Mouse (Mus musculus) layer of hippocampus, postnatal 14 days (tissue): ENCODE results near the gene Olfr1293-ps. TPM values are rescaled to one million over a fixed set of nuclear protein-coding genes. Genes with fewer than 3 reads are reported as not detected.

Source experiments
- DNase-seq, 2 experiments: peaks; one replicate each; pipeline ENCODE4 v3.0.0; 2021 to 2022; ENCODE audit warnings: low spot score in 2 of 2, mixed read lengths in 1 of 2
- long read RNA-seq, 2 experiments: library from polyadenylated mRNA; stranded (forward); transcript quantifications; one replicate each; pipeline ENCODE4 v2.0.0; 2021
- total RNA-seq, 2 experiments: library from RNA; stranded (reverse); gene quantifications; 2 replicates each; pipeline ENCODE4 v1.2.3; 2021

Gene Olfr1293-ps
- total RNA-seq: not detected
- long read RNA-seq, experiment 1: 0 reads
- long read RNA-seq, experiment 2: 0 reads

DNA sequence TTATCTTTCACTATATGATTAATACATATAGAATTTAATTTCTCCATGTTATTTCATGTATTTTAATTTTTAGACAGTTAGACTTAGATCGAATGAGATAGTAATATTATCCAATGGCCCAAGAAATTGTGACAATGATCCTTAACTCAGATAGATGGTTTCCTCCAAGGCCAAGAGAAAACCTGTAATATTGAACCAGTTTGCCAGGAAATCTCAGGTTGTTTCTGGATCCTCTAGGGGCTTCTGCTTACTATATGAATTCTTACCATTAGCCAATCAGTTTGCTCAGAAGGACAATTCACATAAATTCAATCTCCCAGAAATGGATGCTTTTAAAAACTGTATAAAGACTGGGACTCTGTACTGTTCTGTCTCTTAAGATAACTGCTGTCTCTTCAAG, at the start of gene Olfr1293-ps:
Gene Olfr1293-ps (plus strand): TSS at position 301 of the 400 bp plus-strand sequence.
- DNase-seq: no peak

DNA sequence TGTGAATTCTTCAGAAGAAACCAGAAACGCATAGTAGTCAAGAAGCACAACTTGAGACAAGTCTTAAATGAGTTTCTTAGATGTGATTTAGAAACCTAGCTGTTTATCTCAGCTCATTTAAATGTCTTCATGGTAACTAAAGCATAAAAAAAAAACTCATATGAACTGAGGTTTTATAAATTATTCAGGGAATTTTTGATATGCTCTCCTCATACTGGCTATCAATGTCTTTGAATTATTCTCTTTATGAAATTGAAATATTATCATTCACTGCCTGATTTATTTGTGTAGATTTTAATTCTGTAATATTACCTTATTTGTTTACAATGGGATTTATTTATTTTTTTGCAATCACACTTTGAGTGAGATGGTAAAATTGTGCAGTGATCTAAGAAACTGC, 44.5 kb upstream of the Olfr1293-ps start, which contains the start of gene Olfr1289:
Gene Olfr1289 (plus strand): TSS at position 301 of the 400 bp plus-strand sequence.
- no peak for DNase-seq

DNA sequence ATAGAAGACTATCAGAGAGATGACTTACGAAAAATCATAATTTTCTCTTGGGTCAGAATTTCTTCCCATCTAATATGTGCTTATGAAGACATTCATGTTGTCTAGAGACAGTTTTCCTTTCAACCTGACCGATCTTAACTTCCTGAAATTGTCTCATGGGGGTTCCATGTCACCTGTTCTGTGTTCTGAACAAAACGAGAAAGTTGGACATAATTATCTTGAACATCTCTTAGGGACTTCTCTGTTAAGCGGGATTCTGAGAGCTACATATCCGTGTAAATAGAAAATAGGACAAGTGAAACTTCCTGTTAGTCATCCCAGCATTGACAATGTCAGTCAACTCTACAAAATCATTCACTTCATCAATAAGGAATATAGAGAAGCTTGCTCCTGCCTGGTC, 31.3 kb upstream of the Olfr1293-ps start, which contains the start of gene Olfr1290:
Gene Olfr1290 (minus strand): TSS at position 101 of the 400 bp plus-strand sequence.
- DNase-seq: no peak

DNA sequence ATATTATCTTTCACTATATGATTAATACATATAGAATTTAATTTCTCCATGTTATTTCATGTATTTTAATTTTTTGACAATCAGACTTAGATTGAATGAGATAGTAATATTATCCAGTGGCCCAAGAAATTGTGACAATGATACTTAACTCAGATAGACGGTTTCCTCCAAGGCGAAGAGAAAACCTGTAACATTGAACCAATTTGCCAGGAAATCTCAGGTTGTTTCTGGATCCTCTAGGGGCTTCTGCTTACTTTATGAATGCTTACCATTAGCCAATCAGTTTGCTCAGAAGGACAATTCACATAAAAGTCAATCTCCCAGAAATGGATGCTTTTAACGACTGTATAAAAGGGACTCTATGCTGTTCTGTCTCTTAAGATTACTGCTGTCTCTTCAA, 28.1 kb upstream of the Olfr1293-ps start, which contains the start of gene Olfr1291-ps1:
Gene Olfr1291-ps1 (plus strand): TSS at position 301 of the 400 bp plus-strand sequence.
- DNase-seq: no peak

DNA sequence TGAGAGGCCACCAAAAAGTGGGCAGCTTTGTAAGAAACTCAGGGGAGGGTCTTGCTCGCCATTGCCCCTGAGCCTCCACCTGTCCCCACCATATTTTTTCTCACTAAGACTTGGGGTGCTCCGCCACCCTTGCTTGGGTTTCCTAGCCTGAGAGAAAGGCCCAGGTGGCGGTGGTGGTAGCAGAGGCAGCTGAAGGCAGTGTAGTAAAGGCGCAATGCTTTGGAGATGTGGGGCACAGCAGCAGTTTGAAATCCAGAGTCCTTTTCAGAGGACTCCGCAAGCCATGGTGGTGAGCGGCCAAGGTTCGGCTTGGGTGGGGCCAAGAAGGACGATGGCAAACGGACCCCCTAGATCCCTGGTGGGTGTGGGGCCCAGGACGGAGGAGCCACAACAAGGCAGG, 7.6 kb upstream of the Olfr1293-ps start:
- DNase-seq: no peak

DNA sequence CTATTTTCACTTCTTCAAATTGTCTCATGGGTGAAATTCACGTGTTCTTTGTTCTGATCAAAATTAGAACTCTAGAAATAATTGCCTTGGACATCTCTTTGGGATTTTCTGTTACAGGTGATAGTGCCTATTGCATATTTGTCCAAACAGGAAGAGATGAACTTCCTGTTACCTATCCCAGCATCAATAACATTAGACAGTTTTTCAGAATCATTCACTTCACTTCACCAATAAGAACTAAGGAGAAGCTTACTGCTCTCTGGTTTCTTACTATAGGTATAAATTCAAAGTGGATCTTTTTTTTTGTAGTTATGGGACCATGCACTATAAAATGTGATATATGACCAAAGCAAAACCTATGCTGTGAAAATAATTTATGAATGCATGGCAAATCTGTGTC, 15.2 kb downstream of the Olfr1293-ps start, which contains the start of gene Olfr1294:
Gene Olfr1294 (minus strand): TSS at position 101 of the 400 bp plus-strand sequence.
- DNase-seq: no peak

DNA sequence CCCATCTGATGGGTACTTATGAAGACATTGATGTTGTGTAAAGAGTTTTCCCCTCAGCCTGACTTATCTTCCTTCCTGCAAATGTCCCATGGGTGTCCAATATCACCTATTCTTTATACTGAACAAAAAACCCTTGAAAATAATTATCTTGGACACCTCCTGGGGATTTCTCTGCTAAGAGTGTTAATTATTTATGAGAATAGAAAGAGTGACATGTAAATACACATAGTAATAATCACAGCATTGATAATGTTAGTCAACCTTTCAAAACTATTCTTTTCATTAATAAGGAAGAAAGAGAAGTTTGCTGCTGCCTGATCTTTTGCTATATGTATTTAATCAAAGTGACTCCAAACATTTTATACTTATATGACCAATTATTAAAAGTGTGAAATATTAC, 44.6 kb downstream of the Olfr1293-ps start, which contains the start of gene Olfr1295:
Gene Olfr1295 (minus strand): TSS at position 101 of the 400 bp plus-strand sequence.
- no peak for DNase-seq

Other genes starting within 250 kb of the Olfr1293-ps start
- not detected for gene Olfr1278, start 235.1 kb upstream of the Olfr1293-ps start, total RNA-seq
- gene Olfr1279, start 224.6 kb upstream of the Olfr1293-ps start, total RNA-seq: not detected
- gene Olfr1280, start 211.2 kb upstream of the Olfr1293-ps start, total RNA-seq: not detected
- not detected for gene Olfr1281, start 198.7 kb upstream of the Olfr1293-ps start, total RNA-seq
- not detected for gene Olfr1282, start 189.1 kb upstream of the Olfr1293-ps start, total RNA-seq
- not detected for gene Olfr1283, start 158.4 kb upstream of the Olfr1293-ps start, total RNA-seq
- gene Olfr1284, start 149.7 kb upstream of the Olfr1293-ps start, total RNA-seq: not detected
- gene Olfr1286, start 102.1 kb upstream of the Olfr1293-ps start, total RNA-seq: not detected
- not detected for gene Olfr1287, start 76.1 kb upstream of the Olfr1293-ps start, total RNA-seq
- not detected for gene Olfr1288, start 51.1 kb upstream of the Olfr1293-ps start, total RNA-seq
- gene Olfr1289, start 44.4 kb upstream of the Olfr1293-ps start, total RNA-seq: not detected
- gene Olfr1290, start 31.4 kb upstream of the Olfr1293-ps start, total RNA-seq: not detected
- gene Olfr1291-ps1, start 28.0 kb upstream of the Olfr1293-ps start, total RNA-seq: not detected
- gene Olfr1294, start 15.1 kb downstream of the Olfr1293-ps start, total RNA-seq: not detected
- not detected for gene Olfr1295, start 44.5 kb downstream of the Olfr1293-ps start, total RNA-seq
- not detected for gene Olfr1297, start 101.3 kb downstream of the Olfr1293-ps start, total RNA-seq
- not detected for gene Olfr1298, start 124.0 kb downstream of the Olfr1293-ps start, total RNA-seq
- gene Olfr1299, start 136.2 kb downstream of the Olfr1293-ps start, total RNA-seq: not detected
- gene Olfr1301, start 225.8 kb downstream of the Olfr1293-ps start, total RNA-seq: not detected